Mouse (Mus musculus) heart, embryonic 10.5 days (tissue): ENCODE measurements at regions not wholly inside any gene's neighbourhood (a gene's known extent, or its start where the extent isn't known, plus 50 kb on each side); places are given as distances from the start of the nearest gene placed in this dataset.

Experiments used
- DNase-seq: peaks from one replicate; pipeline ENCODE4 v3.0.0-alpha.2; 2017; ENCODE audit warnings: low spot score
- H3K27ac ChIP-seq: fragments of 300-500 bp; sonication (generic); 2 replicates; pipeline ENCODE4 v1.5.1; 2016; ENCODE audit warnings: mild to moderate bottlenecking
- H3K27me3 ChIP-seq: fragments of 300-500 bp; sonication (generic); 2 replicates; pipeline ENCODE4 v1.6.1; 2016; ENCODE audit warnings: mild to moderate bottlenecking; ENCODE audit not compliant: poor library complexity, insufficient read depth, severe bottlenecking
- H3K36me3 ChIP-seq: fragments of 300-500 bp; sonication (generic); 2 replicates; pipeline ENCODE4 v1.6.1; 2016; ENCODE audit warnings: mild to moderate bottlenecking, moderate library complexity
- H3K4me1 ChIP-seq: fragments of 300-500 bp; sonication (generic); 2 replicates; pipeline ENCODE4 v1.6.1; 2016; ENCODE audit warnings: mild to moderate bottlenecking
- H3K4me3 ChIP-seq: fragments of 300-500 bp; sonication (generic); 2 replicates; pipeline ENCODE4 v1.5.1; 2016; ENCODE audit warnings: mild to moderate bottlenecking, moderate library complexity
- H3K9me3 ChIP-seq: fragments of 300-500 bp; sonication (generic); 2 replicates; pipeline ENCODE4 v1.6.1; 2016; ENCODE audit warnings: mild to moderate bottlenecking, moderate library complexity
- WGBS: fragments of 180-500 bp; shearing (Covaris S2); methylation state at CpG from one replicate; pipeline ENCODE4 v1.1.7; 2016; 5-methylcytosine and 5-hydroxymethylcytosine counted together

GRCm38 (mm10) chr9:46703674-46704073 lies 294.9 kb upstream of the Gm4791 start:
- WGBS: 58% methylated on average over 8 of the region's 8 CpGs
- Histone ChIP-seq H3K36me3 (no peaks in the 10 kb centered on the region), H3K4me1 (no peaks in the 10 kb centered on the region), H3K27me3 (peaks cover 27% of the 10 kb centered on the region), H3K27ac (no peak overlapping the region), H3K9me3 (no peaks in the 10 kb centered on the region), H3K4me3 (no peak overlapping the region)
- no peak for DNase-seq

- 67% methylated on average over 13 of the region's 13 CpGs for WGBS
- Histone ChIP-seq H3K9me3 (no peaks in the 10 kb centered on the region), H3K4me1 (no peaks in the 10 kb centered on the region), H3K27me3 (peaks cover 27% of the 10 kb centered on the region), H3K27ac (no peak overlapping the region), H3K36me3 (no peaks in the 10 kb centered on the region), H3K4me3 (no peak overlapping the region)
- DNase-seq: no peak
These were observed 295.5 kb upstream of the Gm4791 start for GRCm38 (mm10) chr9:46702901-46703636.

- H3K4me1 ChIP-seq: no peaks in the 10 kb centered on the region
These were observed 296.3 kb upstream of the Gm4791 start for GRCm38 (mm10) chr9:46702053-46702900.

GRCm38 (mm10) chr9:46696171-46696570 lies 302.4 kb upstream of the Gm4791 start:
- H3K27ac ChIP-seq: no peak overlapping the region
- H3K4me3 ChIP-seq: no peak overlapping the region
- no peaks in the 10 kb centered on the region for H3K4me1 ChIP-seq
- H3K36me3 ChIP-seq: no peaks in the 10 kb centered on the region
- WGBS: 49% methylated on average over 2 of the region's 2 CpGs
- no peaks in the 10 kb centered on the region for H3K9me3 ChIP-seq
- no peak for DNase-seq
- H3K27me3 ChIP-seq: no peaks in the 10 kb centered on the region

More at GRCm38 (mm10) chr9:46702053-46702900, 296.3 kb upstream of the Gm4791 start:
- Histone ChIP-seq H3K27me3 (peaks cover 27% of the 10 kb centered on the region), H3K9me3 (no peaks in the 10 kb centered on the region), H3K27ac (no peak overlapping the region), H3K4me3 (no peak overlapping the region), H3K36me3 (no peaks in the 10 kb centered on the region)
- no peak for DNase-seq
- 38% methylated on average over 16 of the region's 16 CpGs for WGBS

GRCm38 (mm10) chr9:46689331-46689730 lies 309.2 kb upstream of the Gm4791 start:
- Histone ChIP-seq H3K27me3 (peaks cover 14% of the 10 kb centered on the region), H3K36me3 (no peaks in the 10 kb centered on the region), H3K4me3 (no peak overlapping the region), H3K9me3 (no peaks in the 10 kb centered on the region), H3K27ac (no peak overlapping the region), H3K4me1 (no peaks in the 10 kb centered on the region)
- WGBS: 82% methylated on average over 5 of the region's 5 CpGs
- no peak for DNase-seq

GRCm38 (mm10) chr9:46684113-46684850 lies 314.3 kb upstream of the Gm4791 start:
- Histone ChIP-seq H3K27ac (no peak overlapping the region), H3K9me3 (no peaks in the 10 kb centered on the region), H3K4me1 (no peaks in the 10 kb centered on the region), H3K27me3 (peaks cover 8% of the 10 kb centered on the region; the same call in 1 of the 2 replicates), H3K4me3 (no peak overlapping the region), H3K36me3 (no peaks in the 10 kb centered on the region)
- WGBS: 86% methylated on average over 15 of the region's 15 CpGs
- DNase-seq: no peak

GRCm38 (mm10) chr9:46672050-46672449 lies 326.5 kb upstream of the Gm4791 start:
- WGBS: 35% methylated on average over 3 of the region's 3 CpGs
- Histone ChIP-seq H3K27ac (no peak overlapping the region), H3K4me1 (no peaks in the 10 kb centered on the region), H3K4me3 (no peak overlapping the region), H3K27me3 (peaks cover 31% of the 10 kb centered on the region; the same call in 1 of the 2 replicates), H3K36me3 (no peaks in the 10 kb centered on the region), H3K9me3 (no peaks in the 10 kb centered on the region)
- no peak for DNase-seq

GRCm38 (mm10) chr9:46654422-46654821 lies 334.6 kb upstream of the 4931429L15Rik start:
- no peak overlapping the region for H3K4me3 ChIP-seq
- peaks cover 23% of the 10 kb centered on the region; the same call in 1 of the 2 replicates for H3K27me3 ChIP-seq
- H3K27ac ChIP-seq: no peak overlapping the region
- no peaks in the 10 kb centered on the region for H3K4me1 ChIP-seq
- WGBS: 79% methylated on average over 8 of the region's 8 CpGs
- H3K36me3 ChIP-seq: no peaks in the 10 kb centered on the region
- H3K9me3 ChIP-seq: no peaks in the 10 kb centered on the region
- no peak for DNase-seq

GRCm38 (mm10) chr9:46647238-46647922 lies 327.6 kb upstream of the 4931429L15Rik start:
- no peaks in the 10 kb centered on the region for H3K9me3 ChIP-seq
- H3K4me1 ChIP-seq: 0 out of 2 replicates have a peak, but pooled peaks cover 6% of the 10 kb centered on the region
- H3K27me3 ChIP-seq: peaks cover 12% of the 10 kb centered on the region; the same call in 1 of the 2 replicates
- no peak overlapping the region for H3K4me3 ChIP-seq
- WGBS: 68% methylated on average over 9 of the region's 9 CpGs
- H3K36me3 ChIP-seq: no peaks in the 10 kb centered on the region
- no peak overlapping the region for H3K27ac ChIP-seq
- DNase-seq: no peak

- Histone ChIP-seq H3K4me3 (no peak overlapping the region), H3K9me3 (no peaks in the 10 kb centered on the region), H3K36me3 (no peaks in the 10 kb centered on the region), H3K27ac (no peak overlapping the region), H3K4me1 (0 out of 2 replicates have a peak, but pooled peaks cover 6% of the 10 kb centered on the region), H3K27me3 (peaks cover 5% of the 10 kb centered on the region; the same call in 1 of the 2 replicates)
- WGBS: 32% methylated on average over 7 of the region's 7 CpGs
- peak; percentile 77 for DNase-seq
These were observed 325.7 kb upstream of the 4931429L15Rik start for GRCm38 (mm10) chr9:46645469-46645884.

- Histone ChIP-seq H3K4me1 (0 out of 2 replicates have a peak, but pooled peaks cover 6% of the 10 kb centered on the region), H3K4me3 (no peak overlapping the region), H3K36me3 (no peaks in the 10 kb centered on the region), H3K27me3 (no peaks in the 10 kb centered on the region; the same call in 1 of the 2 replicates), H3K9me3 (no peaks in the 10 kb centered on the region), H3K27ac (no peak overlapping the region)
- 60% methylated on average over 3 of the region's 3 CpGs for WGBS
- no peak for DNase-seq
These were observed 323.8 kb upstream of the 4931429L15Rik start for GRCm38 (mm10) chr9:46643551-46643950.

GRCm38 (mm10) chr9:46642696-46643095 lies 322.9 kb upstream of the 4931429L15Rik start:
- Histone ChIP-seq H3K4me3 (no peak overlapping the region), H3K36me3 (no peaks in the 10 kb centered on the region), H3K9me3 (no peaks in the 10 kb centered on the region), H3K4me1 (0 out of 2 replicates have a peak, but pooled peaks cover 6% of the 10 kb centered on the region), H3K27ac (no peak overlapping the region), H3K27me3 (no peaks in the 10 kb centered on the region; the same call in 1 of the 2 replicates)
- WGBS: 8% methylated on average over 9 of the region's 9 CpGs
- DNase-seq: peak; percentile 80
